Mouse (Mus musculus): Measurements from ENCODE around the gene Flvcr2. TPM values are rescaled to one million over a fixed set of nuclear protein-coding genes. Genes with fewer than 3 reads are reported as not detected.
A peak's percentile ranks its signal among the peaks of the same experiment; 100 is the strongest.

Flvcr2 gene
- polyA plus RNA-seq, 1 experiment from 2014 or later, result 1.8 TPM

- Histone ChIP-seq H3K27ac (no peak overlapping the region), H3K4me2 (no peak overlapping the region), H3K36me3 (no peaks in the 10 kb centered on the region), H3K27me3 (no peaks in the 10 kb centered on the region), H3K4me3 (replicated peaks) (no peak overlapping the region), H3K9ac (replicated peaks) (no peak overlapping the region), H3K9me3 (no peaks in the 10 kb centered on the region), H3K4me1 (replicated peaks) (no peaks in the 10 kb centered on the region)
- 79% methylated on average over 3 of the region's 3 CpGs for WGBS
- ATAC-seq (ENCODE audit: insufficient number of reproducible peaks, insufficient read depth, low FRiP score, low TSS enrichment, low read depth), result no peak
Observed at GRCm38 (mm10) chr12:85736960-85737359, 9.4 kb upstream of the Flvcr2 start.

DNA sequence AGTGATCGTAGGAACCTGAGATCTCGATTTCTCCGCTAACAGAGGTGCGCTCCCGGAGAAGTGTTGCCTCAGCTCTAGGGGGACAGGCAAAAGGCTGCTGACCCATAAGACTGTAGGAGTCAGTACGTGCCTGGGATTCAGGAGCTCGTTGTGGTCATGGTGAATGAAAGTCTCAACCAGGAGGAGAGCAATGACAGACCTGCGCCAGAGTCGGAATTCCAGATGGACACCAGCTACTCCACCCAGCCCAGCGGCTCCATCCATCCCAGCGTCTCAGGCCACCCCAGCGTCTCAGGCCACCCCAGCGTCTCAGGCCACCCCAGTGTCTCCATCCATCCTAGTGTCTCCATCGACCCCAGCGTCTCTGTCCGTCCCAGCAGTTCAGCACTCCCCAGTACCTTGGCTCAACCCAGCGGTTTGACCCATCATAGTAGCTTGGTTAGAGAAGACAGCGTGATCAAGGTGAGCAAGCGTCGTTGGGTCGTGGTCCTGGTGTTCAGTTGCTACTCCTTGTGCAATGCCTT, 419 bp downstream of the Flvcr2 start:
- ATAC-seq (ENCODE audit: insufficient number of reproducible peaks, insufficient read depth, low FRiP score, low TSS enrichment, low read depth), result peak; percentile 11; the same call in 1 of the 2 replicates
- Histone ChIP-seq H3K27ac (no peak overlapping the region), H3K27me3 (peaks cover 24% of the 10 kb centered on the region), H3K9me3 (no peaks in the 10 kb centered on the region), H3K4me3 (replicated peaks) (peak overlapping the region; percentile 51), H3K36me3 (no peaks in the 10 kb centered on the region), H3K4me2 (peak overlapping the region; percentile 88), H3K9ac (replicated peaks) (peak overlapping the region; percentile 53), H3K4me1 (replicated peaks) (peaks cover 8% of the 10 kb centered on the region)
- 18% methylated on average over 21 of the region's 21 CpGs for WGBS

GRCm38 (mm10) chr12:85747343-85747742, 1.0 kb downstream of the Flvcr2 start:
- Histone ChIP-seq H3K36me3 (no peaks in the 10 kb centered on the region), H3K4me1 (replicated peaks) (peaks cover 8% of the 10 kb centered on the region), H3K27me3 (peaks cover 24% of the 10 kb centered on the region), H3K4me3 (replicated peaks) (peak overlapping the region; percentile 51; the same call in 1 of the 2 replicates), H3K9me3 (no peaks in the 10 kb centered on the region), H3K9ac (replicated peaks) (no peak overlapping the region), H3K4me2 (peak overlapping the region; percentile 88), H3K27ac (no peak overlapping the region)
- 86% methylated on average over 10 of the region's 10 CpGs for WGBS
- ATAC-seq (ENCODE audit: insufficient number of reproducible peaks, insufficient read depth, low FRiP score, low TSS enrichment, low read depth), result no peak

GRCm38 (mm10) chr12:85749861-85750260, 3.5 kb downstream of the Flvcr2 start:
- no peaks in the 10 kb centered on the region for H3K9me3 ChIP-seq
- peaks cover 19% of the 10 kb centered on the region for H3K27me3 ChIP-seq
- no peaks in the 10 kb centered on the region for H3K36me3 ChIP-seq
- no peak overlapping the region for H3K4me3 ChIP-seq (replicated peaks)
- H3K4me1 ChIP-seq (replicated peaks), result peaks cover 8% of the 10 kb centered on the region
- no peak overlapping the region for H3K27ac ChIP-seq
- no peak overlapping the region for H3K9ac ChIP-seq (replicated peaks)
- WGBS, result 90% methylated on average over 9 of the region's 9 CpGs
- ATAC-seq (ENCODE audit: insufficient number of reproducible peaks, insufficient read depth, low FRiP score, low TSS enrichment, low read depth), result no peak
- H3K4me2 ChIP-seq, result no peak overlapping the region

DNA sequence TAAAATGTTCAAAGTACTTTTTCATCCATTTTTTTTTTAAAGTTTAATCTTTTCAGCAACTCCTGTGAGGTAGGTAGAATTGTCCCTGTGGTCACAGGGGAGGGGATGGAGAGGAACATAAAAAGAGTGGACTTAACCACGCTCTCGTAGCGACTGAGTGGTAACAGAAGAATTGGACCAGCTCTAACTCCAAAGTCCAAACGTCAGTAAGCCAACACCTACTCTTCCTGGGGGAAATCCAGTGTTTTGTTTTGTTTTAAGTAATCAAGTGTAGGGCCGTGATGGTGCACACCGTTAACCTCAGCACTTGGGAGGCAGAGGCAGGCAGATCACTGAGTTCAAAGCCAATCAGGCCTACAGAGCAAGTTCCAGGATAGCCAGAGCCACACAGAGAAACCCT, 5.8 kb downstream of the Flvcr2 start:
- no peak for ATAC-seq (ENCODE audit: insufficient number of reproducible peaks, insufficient read depth, low FRiP score, low TSS enrichment, low read depth)
- H3K9ac ChIP-seq (replicated peaks), result no peak overlapping the region
- no peak overlapping the region for H3K4me3 ChIP-seq (replicated peaks)
- 83% methylated on average over 6 of the region's 6 CpGs for WGBS
- H3K36me3 ChIP-seq, result no peaks in the 10 kb centered on the region
- no peak overlapping the region for H3K4me2 ChIP-seq
- no peak overlapping the region for H3K27ac ChIP-seq
- no peaks in the 10 kb centered on the region for H3K9me3 ChIP-seq
- H3K4me1 ChIP-seq (replicated peaks), result peaks cover 2% of the 10 kb centered on the region
- peaks cover 11% of the 10 kb centered on the region for H3K27me3 ChIP-seq

DNA sequence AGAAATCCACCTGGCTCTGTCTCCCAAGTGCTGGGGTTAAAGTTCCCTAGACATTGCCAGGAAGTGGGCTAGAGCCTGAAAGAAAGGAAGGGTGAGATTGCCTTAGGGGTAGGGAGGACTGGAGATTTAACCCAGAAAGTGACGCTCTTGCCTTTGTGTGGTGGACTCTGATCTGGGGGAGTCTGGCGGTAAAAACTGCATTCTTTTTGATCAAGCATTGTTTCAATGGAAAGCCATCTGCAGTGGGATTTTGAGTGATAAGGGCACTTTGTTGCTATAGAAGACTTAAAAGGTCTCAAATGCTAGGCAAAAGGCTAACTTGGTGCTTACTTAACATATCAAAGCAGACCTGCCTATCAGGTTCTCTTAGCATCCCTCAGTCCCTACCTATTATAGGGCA, 6.9 kb downstream of the Flvcr2 start:
- no peaks in the 10 kb centered on the region for H3K36me3 ChIP-seq
- 43% methylated on average over 2 of the region's 2 CpGs for WGBS
- H3K4me2 ChIP-seq, result no peak overlapping the region
- no peaks in the 10 kb centered on the region for H3K4me1 ChIP-seq (replicated peaks)
- no peaks in the 10 kb centered on the region for H3K9me3 ChIP-seq
- H3K27me3 ChIP-seq, result peaks cover under 1% of the 10 kb centered on the region; the same call in 1 of the 2 replicates
- no peak overlapping the region for H3K4me3 ChIP-seq (replicated peaks)
- H3K27ac ChIP-seq, result no peak overlapping the region
- no peak overlapping the region for H3K9ac ChIP-seq (replicated peaks)
- ATAC-seq (ENCODE audit: insufficient number of reproducible peaks, insufficient read depth, low FRiP score, low TSS enrichment, low read depth), result no peak

DNA sequence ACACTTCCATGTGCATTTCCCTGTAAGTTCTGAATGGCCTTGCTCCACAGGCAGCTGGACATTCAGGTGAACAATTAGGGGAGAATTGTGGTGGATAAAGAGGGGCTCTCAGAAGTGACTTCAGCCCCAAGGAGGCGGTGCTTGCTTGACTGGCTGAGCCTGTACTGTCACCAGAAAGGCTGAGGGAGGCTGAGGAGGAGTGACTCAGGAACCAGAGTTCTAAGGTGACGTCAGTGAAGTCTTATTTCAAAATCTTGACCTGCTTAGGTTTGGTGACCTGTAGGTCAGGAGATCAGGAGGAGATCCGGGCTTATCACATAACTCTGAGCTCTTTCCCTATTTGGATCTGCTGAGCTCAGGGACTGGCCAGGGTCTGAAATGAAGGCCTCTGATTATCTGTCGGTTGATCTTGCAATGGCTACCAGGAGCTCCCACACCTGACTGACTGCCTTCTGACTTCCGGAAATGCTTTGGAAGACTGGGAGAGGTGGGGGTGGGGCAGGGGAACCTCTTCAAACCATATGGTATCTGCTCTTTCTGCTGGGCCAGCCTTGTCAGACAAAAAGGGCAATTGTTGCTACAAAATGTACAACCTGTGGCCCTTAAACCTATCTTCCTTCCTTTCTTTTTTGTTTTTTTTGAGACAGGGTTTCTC, 8.4 kb downstream of the Flvcr2 start:
- no peaks in the 10 kb centered on the region for H3K27me3 ChIP-seq
- H3K4me2 ChIP-seq, result no peak overlapping the region
- 62% methylated on average over 5 of the region's 5 CpGs for WGBS
- H3K27ac ChIP-seq, result no peak overlapping the region
- H3K9ac ChIP-seq (replicated peaks), result no peak overlapping the region
- no peak overlapping the region for H3K4me3 ChIP-seq (replicated peaks)
- no peaks in the 10 kb centered on the region for H3K9me3 ChIP-seq
- H3K36me3 ChIP-seq, result no peaks in the 10 kb centered on the region
- no peak for ATAC-seq (ENCODE audit: insufficient number of reproducible peaks, insufficient read depth, low FRiP score, low TSS enrichment, low read depth)
- H3K4me1 ChIP-seq (replicated peaks), result no peaks in the 10 kb centered on the region

- Histone ChIP-seq H3K27me3 (no peaks in the 10 kb centered on the region), H3K4me2 (no peak overlapping the region), H3K4me1 (replicated peaks) (no peaks in the 10 kb centered on the region), H3K9ac (replicated peaks) (no peak overlapping the region), H3K27ac (no peak overlapping the region), H3K9me3 (no peaks in the 10 kb centered on the region), H3K36me3 (no peaks in the 10 kb centered on the region), H3K4me3 (replicated peaks) (no peak overlapping the region)
- ATAC-seq (ENCODE audit: insufficient number of reproducible peaks, insufficient read depth, low FRiP score, low TSS enrichment, low read depth), result no peak
- 89% methylated on average over 3 of the region's 3 CpGs for WGBS
Observed at GRCm38 (mm10) chr12:85756455-85756854, 10.1 kb downstream of the Flvcr2 start.

DNA sequence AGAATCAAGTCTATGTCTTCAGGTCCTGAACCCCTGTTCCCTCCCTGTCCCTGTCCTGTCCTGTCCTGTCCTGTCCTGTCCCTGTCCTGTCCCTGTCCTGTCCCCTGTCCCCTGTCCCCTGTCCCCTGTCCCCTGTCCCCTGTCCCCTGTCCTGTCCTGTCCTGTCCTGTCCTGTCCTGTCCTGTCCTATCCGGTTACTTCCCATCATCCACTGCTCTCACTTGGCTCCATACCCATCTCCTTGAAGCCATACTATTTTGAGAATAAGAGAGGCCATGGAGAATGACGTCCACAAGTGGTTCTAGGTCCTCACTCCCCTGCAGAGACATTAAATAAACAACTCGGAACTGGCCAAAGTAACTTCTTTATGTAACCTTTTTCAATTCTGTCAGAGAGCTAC, 10.7 kb downstream of the Flvcr2 start:
- WGBS, result 79% methylated on average over 3 of the region's 3 CpGs
- Histone ChIP-seq H3K4me1 (replicated peaks) (no peaks in the 10 kb centered on the region), H3K27ac (no peak overlapping the region), H3K9me3 (no peaks in the 10 kb centered on the region), H3K27me3 (no peaks in the 10 kb centered on the region), H3K4me2 (no peak overlapping the region), H3K9ac (replicated peaks) (no peak overlapping the region), H3K4me3 (replicated peaks) (no peak overlapping the region), H3K36me3 (no peaks in the 10 kb centered on the region)
- no peak for ATAC-seq (ENCODE audit: insufficient number of reproducible peaks, insufficient read depth, low FRiP score, low TSS enrichment, low read depth)

- Histone ChIP-seq H3K27ac (no peak overlapping the region), H3K36me3 (no peaks in the 10 kb centered on the region), H3K9me3 (no peaks in the 10 kb centered on the region), H3K9ac (replicated peaks) (no peak overlapping the region), H3K4me3 (replicated peaks) (no peak overlapping the region), H3K4me1 (replicated peaks) (no peaks in the 10 kb centered on the region), H3K27me3 (no peaks in the 10 kb centered on the region), H3K4me2 (no peak overlapping the region)
- 83% methylated on average over 8 of the region's 8 CpGs for WGBS
- ATAC-seq (ENCODE audit: insufficient number of reproducible peaks, insufficient read depth, low FRiP score, low TSS enrichment, low read depth), result no peak
Observed at GRCm38 (mm10) chr12:85758741-85759140, 12.4 kb downstream of the Flvcr2 start.

- H3K9ac ChIP-seq (replicated peaks), result no peak overlapping the region
- H3K4me1 ChIP-seq (replicated peaks), result no peaks in the 10 kb centered on the region
- no peaks in the 10 kb centered on the region for H3K27me3 ChIP-seq
- H3K4me2 ChIP-seq, result no peak overlapping the region
- no peaks in the 10 kb centered on the region for H3K36me3 ChIP-seq
- no peak overlapping the region for H3K4me3 ChIP-seq (replicated peaks)
- H3K9me3 ChIP-seq, result no peaks in the 10 kb centered on the region
- no peak overlapping the region for H3K27ac ChIP-seq
- 83% methylated on average over 4 of the region's 4 CpGs for WGBS
- no peak for ATAC-seq (ENCODE audit: insufficient number of reproducible peaks, insufficient read depth, low FRiP score, low TSS enrichment, low read depth)
Observed at GRCm38 (mm10) chr12:85761471-85761870, 15.1 kb downstream of the Flvcr2 start.

GRCm38 (mm10) chr12:85764686-85765085, 18.3 kb downstream of the Flvcr2 start:
- Histone ChIP-seq H3K27ac (no peak overlapping the region), H3K36me3 (no peaks in the 10 kb centered on the region), H3K27me3 (no peaks in the 10 kb centered on the region; the same call in 1 of the 2 replicates), H3K4me3 (replicated peaks) (no peak overlapping the region), H3K9me3 (no peaks in the 10 kb centered on the region), H3K9ac (replicated peaks) (no peak overlapping the region), H3K4me2 (no peak overlapping the region), H3K4me1 (replicated peaks) (no peaks in the 10 kb centered on the region)
- ATAC-seq (ENCODE audit: insufficient number of reproducible peaks, insufficient read depth, low FRiP score, low TSS enrichment, low read depth), result no peak
- WGBS, result 72% methylated on average over 1 of the region's 1 CpGs

All from limb, embryonic 12.5 days (tissue).